Mouse (Mus musculus) kidney, adult 2 months (tissue): Measurements from ENCODE around the gene Gm20708.

Source experiments
- CTCF ChIP-seq: fragments of 200-500 bp; conservative IDR thresholded peaks from 2 replicates; pipeline ENCODE4 v1.5.1; 2011; ENCODE audit warnings: low read depth, mild to moderate bottlenecking, control low read depth, low read length, moderate library complexity, mixed read lengths; ENCODE audit not compliant: insufficient read depth, insufficient read length
- POLR2A ChIP-seq: fragments of 200-500 bp; IDR thresholded peaks from one replicate; pipeline ENCODE4 v1.6.1; 2011; ENCODE audit warnings: low read depth, low read length, control low read depth

DNA sequence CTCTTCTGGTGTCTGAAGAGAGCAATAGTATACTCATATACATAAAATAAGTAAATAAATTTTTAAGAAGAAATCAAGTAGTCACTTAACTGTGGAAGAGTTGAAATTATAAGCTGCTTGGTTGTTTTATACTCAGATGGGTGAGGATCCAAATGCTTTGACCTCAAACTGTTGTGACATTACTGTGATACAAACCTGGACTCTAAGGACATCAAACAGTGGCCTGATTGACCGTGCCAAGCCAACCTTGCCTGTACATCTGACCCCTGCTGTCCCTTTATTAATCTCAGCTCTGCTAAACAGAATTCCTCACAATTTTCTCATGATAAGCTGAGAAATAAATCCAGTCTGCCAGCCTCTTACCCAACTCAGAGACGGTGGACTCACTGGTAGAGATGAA, 36.2 kb downstream of the Gm20708 start:
- TF ChIP-seq CTCF (no peak), POLR2A (no peak)
